Mouse (Mus musculus): Measurements from ENCODE around the gene Clca4b. TPM values are rescaled to one million over a fixed set of nuclear protein-coding genes. Genes with fewer than 3 reads are reported as not detected.
A peak's percentile ranks its signal among the peaks of the same experiment; 100 is the strongest.
"Not testable (repeated sequence)": the region's sequence is repeated elsewhere in the genome, so short reads cannot be mapped to it uniquely, and the experiment has no call there.

Gene Clca4b
- polyA plus RNA-seq (2015; fragmentation: Nextera tagmentation; extraction: Ambion mirVana), result 1.3 TPM in 1 of 2 replicates, not detected in the other

DNA sequence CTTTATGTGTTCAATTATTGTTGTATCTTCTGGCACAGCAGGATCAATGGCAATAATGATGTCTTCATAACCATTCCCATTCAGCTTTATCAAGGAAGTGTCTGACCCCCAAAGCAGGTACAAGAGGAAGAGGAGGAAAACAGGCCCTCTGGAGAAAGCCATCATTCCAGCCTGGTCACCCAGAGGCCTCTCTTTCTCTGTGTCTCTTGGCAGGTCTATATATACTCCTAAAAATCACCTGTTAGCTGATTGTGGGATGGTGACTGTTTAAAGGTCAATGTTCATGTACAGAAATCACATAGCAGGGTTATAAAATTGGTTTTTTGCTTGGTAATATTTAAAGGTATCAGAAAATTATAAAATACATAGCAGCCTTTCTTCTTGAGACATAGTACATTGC, at the start of gene Clca4b:
Gene Clca4b, minus strand, starts transcription at position 195 of the 400 bp plus-strand sequence.
- no peak within 1 kb of the TSS for H3K4me3 ChIP-seq
- no peak for ATAC-seq (ENCODE audit: insufficient number of reproducible peaks, insufficient read depth, low FRiP score, low TSS enrichment, low read depth)
- no peaks in the 10 kb centered on the region for H3K27me3 ChIP-seq
- no peak within 1 kb of the TSS for H3K27ac ChIP-seq
- no peaks in the 10 kb centered on the region for H3K9me3 ChIP-seq
- H3K4me2 ChIP-seq, result no peak within 1 kb of the TSS
- H3K36me3 ChIP-seq, result no peaks in the 10 kb centered on the region
- no peak within 1 kb of the TSS for H3K9ac ChIP-seq
- no peaks in the 10 kb centered on the region for H3K4me1 ChIP-seq

DNA sequence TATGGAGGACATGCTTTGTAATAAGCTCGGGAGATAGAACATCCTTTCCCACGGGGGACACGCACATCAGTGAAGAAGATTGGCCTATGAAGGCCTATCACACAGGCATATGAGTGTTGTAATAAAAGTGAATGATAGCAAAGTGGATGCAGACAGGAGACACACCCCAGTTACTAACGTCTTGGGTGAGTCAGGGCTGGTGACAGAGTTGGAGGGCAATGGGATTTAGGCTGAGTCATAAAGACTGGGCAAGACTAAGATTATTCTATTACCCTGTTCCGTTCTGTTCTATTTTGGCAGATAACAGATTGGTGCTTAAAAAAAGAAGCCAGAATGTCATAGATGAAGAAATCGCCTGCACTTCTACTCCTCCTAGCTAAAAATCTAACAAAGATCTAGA, 48.2 kb upstream of the Clca4b start:
- Histone ChIP-seq H3K4me2 (no peak overlapping the region), H3K4me3 (no peak overlapping the region), H3K4me1 (no peaks in the 10 kb centered on the region), H3K27ac (no peak overlapping the region), H3K36me3 (no peaks in the 10 kb centered on the region), H3K9ac (no peak overlapping the region), H3K27me3 (no peaks in the 10 kb centered on the region), H3K9me3 (no peaks in the 10 kb centered on the region)
- no peak for ATAC-seq (ENCODE audit: insufficient number of reproducible peaks, insufficient read depth, low FRiP score, low TSS enrichment, low read depth)
- 86% methylated on average over 6 of the region's 6 CpGs for WGBS

DNA sequence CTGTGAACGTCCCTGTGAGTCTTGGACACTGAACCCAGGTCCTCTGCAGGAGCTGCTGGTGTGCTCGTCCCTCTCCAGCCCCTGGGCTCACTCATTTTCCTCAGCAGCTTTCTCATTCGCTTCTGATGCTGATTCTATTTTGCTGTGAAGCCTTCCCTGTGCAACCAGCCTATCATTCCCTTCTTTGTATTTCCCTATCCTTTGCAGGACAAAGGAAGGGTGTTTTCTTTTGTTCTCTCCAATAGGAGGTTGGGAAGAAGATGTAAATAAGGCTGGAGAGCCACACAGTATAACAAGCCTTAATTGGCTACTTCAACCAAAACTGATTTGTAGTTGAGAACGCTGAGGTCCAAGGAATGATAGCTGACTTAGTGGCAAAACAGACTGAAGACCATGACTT, 45.3 kb upstream of the Clca4b start:
- H3K4me1 ChIP-seq, result no peaks in the 10 kb centered on the region
- H3K27me3 ChIP-seq, result no peaks in the 10 kb centered on the region
- WGBS, result 37% methylated on average over 4 of the region's 4 CpGs
- H3K36me3 ChIP-seq, result no peaks in the 10 kb centered on the region
- no peaks in the 10 kb centered on the region for H3K9me3 ChIP-seq
- H3K4me3 ChIP-seq, result no peak overlapping the region
- ATAC-seq (ENCODE audit: insufficient number of reproducible peaks, insufficient read depth, low FRiP score, low TSS enrichment, low read depth), result no peak
- H3K27ac ChIP-seq, result no peak overlapping the region
- no peak overlapping the region for H3K9ac ChIP-seq
- H3K4me2 ChIP-seq, result no peak overlapping the region

DNA sequence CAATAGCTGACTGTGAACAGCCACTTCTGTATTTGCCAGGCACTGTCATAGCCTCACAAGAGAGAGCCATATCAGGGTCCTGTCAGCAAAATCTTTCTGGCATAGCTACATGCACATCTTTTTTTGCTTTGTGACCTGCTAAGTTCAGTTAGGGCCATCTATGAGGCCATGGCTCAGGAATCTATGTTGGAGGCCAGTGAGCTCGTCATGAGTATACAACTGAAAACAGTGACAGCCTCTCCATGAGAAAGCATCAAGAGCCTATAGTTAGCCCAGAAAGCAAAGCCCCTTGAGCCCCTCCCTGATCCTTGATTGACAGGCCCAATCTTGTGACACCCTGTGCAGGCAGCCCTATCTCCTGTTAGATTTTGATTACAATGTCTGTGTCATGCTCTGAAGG, 43.8 kb upstream of the Clca4b start:
- Histone ChIP-seq H3K36me3 (no peaks in the 10 kb centered on the region), H3K4me1 (no peaks in the 10 kb centered on the region), H3K9me3 (no peaks in the 10 kb centered on the region), H3K9ac (no peak overlapping the region), H3K4me3 (no peak overlapping the region), H3K4me2 (no peak overlapping the region), H3K27ac (no peak overlapping the region), H3K27me3 (no peaks in the 10 kb centered on the region)
- no peak for ATAC-seq (ENCODE audit: insufficient number of reproducible peaks, insufficient read depth, low FRiP score, low TSS enrichment, low read depth)
- WGBS, result 54% methylated on average over 1 of the region's 1 CpGs

DNA sequence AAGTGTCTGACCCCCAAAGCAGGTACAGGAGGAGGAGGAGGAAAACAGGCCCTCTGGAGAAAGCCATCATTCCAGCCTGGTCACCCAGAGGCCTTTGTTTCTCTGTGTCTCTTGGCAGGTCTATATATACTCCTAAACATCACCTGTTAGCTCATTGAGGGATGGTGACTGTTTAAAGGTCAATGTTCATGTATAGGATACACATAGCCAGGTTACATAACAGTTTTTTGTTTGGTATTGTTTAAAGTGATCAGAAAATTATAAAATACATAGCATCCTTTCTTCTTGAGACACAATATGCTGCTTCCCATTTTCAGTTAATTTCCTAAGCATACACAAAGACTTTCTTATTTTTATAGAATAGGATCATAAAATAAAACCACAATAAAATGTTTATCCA, 42.6 kb upstream of the Clca4b start, which contains the start of gene Clca4a:
Gene Clca4a, minus strand, starts transcription at position 101 of the 400 bp plus-strand sequence.
- Histone ChIP-seq H3K36me3 (no peaks in the 10 kb centered on the region), H3K27ac (no peak within 1 kb of the TSS), H3K27me3 (no peaks in the 10 kb centered on the region), H3K9ac (no peak within 1 kb of the TSS), H3K4me3 (no peak within 1 kb of the TSS), H3K9me3 (no peaks in the 10 kb centered on the region), H3K4me1 (no peaks in the 10 kb centered on the region), H3K4me2 (no peak within 1 kb of the TSS)
- no peak for ATAC-seq (ENCODE audit: insufficient number of reproducible peaks, insufficient read depth, low FRiP score, low TSS enrichment, low read depth)

DNA sequence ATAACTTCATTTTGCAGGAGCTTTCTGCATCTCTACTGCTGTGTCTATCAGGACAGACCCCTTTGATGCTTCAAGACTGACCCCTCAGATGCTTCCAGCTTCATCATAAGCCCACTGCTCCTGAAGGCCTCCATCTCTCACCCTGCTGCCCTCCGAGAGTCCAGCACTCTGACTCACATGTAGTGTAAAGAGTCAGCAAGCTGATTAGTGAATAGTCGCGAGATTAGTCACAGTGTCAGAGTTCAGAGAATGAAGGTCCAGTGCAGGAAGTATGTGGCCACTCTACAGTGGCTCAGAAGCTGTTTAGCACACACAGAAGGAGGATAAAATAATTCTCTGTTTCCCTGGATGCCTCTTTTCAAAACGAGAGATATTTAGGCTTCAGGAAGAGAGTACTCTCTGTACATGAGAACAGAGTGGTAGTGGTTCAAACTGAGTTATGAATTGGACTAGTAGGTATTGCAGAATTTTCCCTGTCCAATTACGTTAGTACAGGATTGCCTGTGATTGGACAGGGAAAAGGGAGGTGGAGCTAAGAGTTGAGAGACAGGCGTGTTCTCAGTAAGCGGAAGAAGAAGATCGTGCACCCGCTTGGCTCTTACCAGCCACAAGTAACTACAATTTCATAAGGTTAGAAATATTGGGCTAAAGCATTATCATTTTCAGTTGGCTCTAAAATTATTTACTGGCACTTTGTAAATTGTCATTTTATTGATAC, 39.4 kb upstream of the Clca4b start:
- H3K4me1 ChIP-seq, result no peaks in the 10 kb centered on the region
- H3K27ac ChIP-seq, result no peak overlapping the region
- H3K4me2 ChIP-seq, result no peak overlapping the region
- no peaks in the 10 kb centered on the region for H3K36me3 ChIP-seq
- no peak overlapping the region for H3K4me3 ChIP-seq
- H3K9me3 ChIP-seq, result no peaks in the 10 kb centered on the region
- 67% methylated on average over 9 of the region's 9 CpGs for WGBS
- no peak for ATAC-seq (ENCODE audit: insufficient number of reproducible peaks, insufficient read depth, low FRiP score, low TSS enrichment, low read depth)
- no peaks in the 10 kb centered on the region for H3K27me3 ChIP-seq
- H3K9ac ChIP-seq, result no peak overlapping the region

DNA sequence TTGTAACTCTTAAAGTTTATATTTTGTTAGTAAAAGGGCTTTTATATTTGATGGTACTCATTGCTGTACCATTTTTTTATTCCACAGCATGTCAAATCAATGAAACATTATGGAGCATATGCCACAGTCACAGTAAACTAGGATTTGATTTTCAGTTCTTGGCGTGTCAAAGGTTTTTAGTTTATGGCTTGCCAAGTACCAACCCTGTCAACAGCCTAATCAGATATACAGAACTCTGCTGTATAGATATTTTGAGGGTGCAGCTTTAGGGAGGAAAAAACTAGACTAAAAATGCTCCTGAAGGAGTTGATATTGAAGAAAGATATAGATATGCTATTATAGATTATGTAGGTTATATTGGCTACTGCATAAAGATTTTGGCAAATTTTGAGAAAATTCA, 37.4 kb upstream of the Clca4b start:
- 85% methylated on average over 1 of the region's 1 CpGs for WGBS
- no peak overlapping the region for H3K9ac ChIP-seq

DNA sequence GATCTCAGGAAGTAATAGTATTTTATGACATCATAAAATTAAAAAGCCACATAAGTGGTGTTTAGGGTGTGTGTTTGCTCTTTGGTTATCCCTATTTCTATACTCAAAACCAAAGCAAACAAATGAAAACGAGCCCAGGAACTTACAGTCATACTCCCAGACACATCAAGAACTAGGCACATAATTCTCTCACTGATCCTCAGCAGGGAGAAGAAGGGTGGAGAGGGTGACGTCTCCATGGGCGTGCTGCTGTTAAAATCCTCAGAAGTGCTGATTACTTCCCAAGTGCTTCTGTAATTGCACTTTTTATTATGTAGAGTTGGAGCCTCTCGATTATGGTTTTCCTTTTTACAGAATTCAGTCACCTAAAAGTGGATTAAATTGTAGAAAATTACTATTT, 33.7 kb upstream of the Clca4b start:
- no peaks in the 10 kb centered on the region for H3K4me1 ChIP-seq
- ATAC-seq (ENCODE audit: insufficient number of reproducible peaks, insufficient read depth, low FRiP score, low TSS enrichment, low read depth), result no peak
- H3K4me2 ChIP-seq, result no peak overlapping the region
- H3K36me3 ChIP-seq, result no peaks in the 10 kb centered on the region
- H3K9ac ChIP-seq, result no peak overlapping the region
- H3K27ac ChIP-seq, result no peak overlapping the region
- H3K9me3 ChIP-seq, result no peaks in the 10 kb centered on the region
- 72% methylated on average over 4 of the region's 4 CpGs for WGBS
- no peaks in the 10 kb centered on the region for H3K27me3 ChIP-seq
- no peak overlapping the region for H3K4me3 ChIP-seq

More for the DNA sequence above, 37.4 kb upstream of the Clca4b start:
- Histone ChIP-seq H3K36me3 (no peaks in the 10 kb centered on the region), H3K4me1 (no peaks in the 10 kb centered on the region), H3K27ac (no peak overlapping the region), H3K27me3 (no peaks in the 10 kb centered on the region), H3K9me3 (no peaks in the 10 kb centered on the region), H3K4me2 (no peak overlapping the region), H3K4me3 (no peak overlapping the region)
- ATAC-seq (ENCODE audit: insufficient number of reproducible peaks, insufficient read depth, low FRiP score, low TSS enrichment, low read depth), result no peak

DNA sequence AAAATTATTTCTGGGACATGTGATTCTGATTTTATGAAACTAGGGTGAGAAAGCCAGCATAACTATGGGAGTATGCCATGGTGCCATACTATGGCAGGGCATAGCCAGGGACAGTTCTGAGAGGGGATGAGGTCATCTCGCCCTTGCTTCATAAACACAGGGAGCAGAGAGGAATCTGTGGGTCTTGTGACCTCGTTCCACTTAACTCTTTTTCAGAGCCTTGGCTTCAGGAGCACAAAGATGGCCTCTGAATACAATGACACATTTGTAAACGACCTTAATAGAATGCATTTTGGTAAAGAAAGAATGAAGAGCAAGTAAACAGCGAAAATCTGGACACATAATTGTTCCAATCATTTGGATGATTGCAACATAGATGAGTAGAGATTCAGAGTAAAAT, 18.5 kb upstream of the Clca4b start:
- no peak overlapping the region for H3K4me3 ChIP-seq
- H3K4me1 ChIP-seq, result no peaks in the 10 kb centered on the region
- H3K27me3 ChIP-seq, result no peaks in the 10 kb centered on the region
- ATAC-seq (ENCODE audit: insufficient number of reproducible peaks, insufficient read depth, low FRiP score, low TSS enrichment, low read depth), result no peak
- no peaks in the 10 kb centered on the region for H3K36me3 ChIP-seq
- 62% methylated on average over 4 of the region's 4 CpGs for WGBS
- no peak overlapping the region for H3K27ac ChIP-seq
- H3K9ac ChIP-seq, result no peak overlapping the region
- H3K9me3 ChIP-seq, result no peaks in the 10 kb centered on the region
- no peak overlapping the region for H3K4me2 ChIP-seq

DNA sequence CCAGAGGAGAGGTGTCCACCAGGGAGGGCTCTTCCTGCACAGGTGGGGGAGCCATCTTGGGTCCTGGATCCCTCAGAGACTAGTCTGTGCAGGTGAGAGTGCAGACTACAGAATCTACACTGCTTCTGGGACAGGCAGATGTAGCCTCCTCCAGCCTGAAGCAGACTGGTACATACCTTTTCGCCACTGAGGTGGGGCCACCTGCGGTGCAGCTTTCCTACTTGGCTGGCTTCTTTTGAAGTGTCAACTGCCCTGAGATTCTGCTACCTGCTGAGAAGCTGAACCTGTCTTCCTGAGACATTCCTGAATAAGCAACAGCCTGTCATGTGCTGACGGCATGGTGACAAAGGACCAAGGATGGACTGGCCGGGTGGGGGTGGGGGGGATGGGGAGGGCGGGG, 15.0 kb upstream of the Clca4b start:
- H3K4me1 ChIP-seq; ATAC-seq (ENCODE audit: insufficient number of reproducible peaks, insufficient read depth, low FRiP score, low TSS enrichment, low read depth); H3K27ac ChIP-seq; H3K36me3 ChIP-seq; H3K27me3 ChIP-seq; H3K4me3 ChIP-seq; H3K9ac ChIP-seq; H3K9me3 ChIP-seq: not testable (repeated sequence)
- WGBS, result 30% methylated on average over 5 of the region's 5 CpGs
- H3K4me2 ChIP-seq, result peak overlapping the region; percentile 16; the same call in 1 of the 2 replicates

DNA sequence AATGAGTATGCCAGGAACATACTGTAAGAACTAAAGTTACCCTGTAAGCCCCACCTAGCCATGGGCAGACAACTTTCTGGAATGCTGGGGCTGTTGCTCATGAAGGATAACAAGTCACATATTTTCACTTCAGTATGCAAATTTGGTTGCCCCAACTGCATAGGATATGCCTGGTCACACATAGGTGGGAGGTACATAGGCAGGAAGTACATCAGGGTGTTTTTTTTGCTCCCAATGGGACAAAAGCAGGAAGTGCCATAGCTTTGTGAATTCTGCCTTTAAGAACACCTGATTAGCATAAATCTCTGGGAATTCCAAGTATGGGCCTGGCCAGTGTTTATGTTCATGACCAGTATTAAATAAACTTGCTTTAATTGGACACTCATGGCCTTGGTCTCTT, 1.3 kb upstream of the Clca4b start:
- not testable (repeated sequence) for H3K4me2 ChIP-seq; H3K9ac ChIP-seq; H3K9me3 ChIP-seq; H3K4me3 ChIP-seq; H3K36me3 ChIP-seq; H3K4me1 ChIP-seq; H3K27me3 ChIP-seq; ATAC-seq (ENCODE audit: insufficient number of reproducible peaks, insufficient read depth, low FRiP score, low TSS enrichment, low read depth); H3K27ac ChIP-seq

DNA sequence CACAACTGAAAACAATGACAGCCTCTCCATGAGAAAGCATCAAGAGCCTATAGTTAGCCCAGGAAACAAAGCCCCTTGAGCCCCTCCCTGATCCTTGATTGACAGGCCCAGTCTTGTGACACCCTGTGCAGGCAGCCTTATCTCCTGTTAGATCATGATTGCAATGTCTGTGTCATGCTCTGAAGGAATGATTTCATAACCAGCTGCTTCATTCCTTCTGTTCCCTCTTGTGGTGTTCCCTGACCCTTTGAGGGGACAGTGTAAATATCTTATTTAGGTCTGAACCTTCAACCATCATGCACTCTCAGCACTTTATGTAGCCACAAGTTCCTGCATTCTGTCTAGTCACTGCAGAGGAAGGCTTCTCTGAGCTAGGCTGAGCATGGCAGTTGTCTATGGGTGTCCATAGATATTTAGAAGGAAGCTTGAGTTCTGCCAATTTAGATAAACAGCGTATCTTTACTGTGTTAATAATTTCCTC, 722 bp upstream of the Clca4b start:
- Histone ChIP-seq H3K9ac (no peak overlapping the region), H3K9me3 (no peaks in the 10 kb centered on the region), H3K4me2 (no peak overlapping the region), H3K36me3 (no peaks in the 10 kb centered on the region), H3K27ac (no peak overlapping the region), H3K27me3 (no peaks in the 10 kb centered on the region), H3K4me3 (no peak overlapping the region), H3K4me1 (no peaks in the 10 kb centered on the region)
- ATAC-seq (ENCODE audit: insufficient number of reproducible peaks, insufficient read depth, low FRiP score, low TSS enrichment, low read depth), result no peak
- 93% methylated on average over 1 of the region's 1 CpGs for WGBS
